Mouse (Mus musculus) C2C12 (cell line): Measurements from ENCODE around the gene Znhit2.

ENCODE experiments used
- CEBPB ChIP-seq: IDR thresholded peaks from one replicate; pipeline ENCODE4 v1.6.1; 2011; ENCODE audit warnings: low read depth, mild to moderate bottlenecking, control low read depth, moderate library complexity
- CTCF ChIP-seq: IDR thresholded peaks from one replicate; pipeline ENCODE4 v1.5.1; 2011; ENCODE audit not compliant: control insufficient read depth, insufficient read depth, insufficient read length
- MAX ChIP-seq: IDR thresholded peaks from one replicate; pipeline ENCODE4 v1.6.1; 2011; ENCODE audit warnings: mild to moderate bottlenecking, control low read depth
- MYOD1 ChIP-seq: IDR thresholded peaks from one replicate; pipeline ENCODE4 v1.6.1; 2011; ENCODE audit warnings: low read depth; ENCODE audit not compliant: control insufficient read depth, insufficient read length
- MYOG ChIP-seq: IDR thresholded peaks from one replicate; pipeline ENCODE4 v1.6.1; 2011; ENCODE audit not compliant: control insufficient read depth, insufficient read length; ENCODE audit errors: extremely low read depth
- USF1 ChIP-seq: IDR thresholded peaks from one replicate; pipeline ENCODE4 v1.6.1; 2011; ENCODE audit warnings: low read depth, mild to moderate bottlenecking, control low read depth, moderate library complexity

- no peak for TF ChIP-seq MYOG
- no peak for TF ChIP-seq CTCF
- no peak for TF ChIP-seq MAX
- TF ChIP-seq USF1, result no peak
- no peak for TF ChIP-seq MYOD1
- no peak for TF ChIP-seq CEBPB
Measured at GRCm38 (mm10) chr19:6020276-6020675, 40.7 kb upstream of the Znhit2 start.
